Mouse (Mus musculus) liver, embryonic 14.5 days (tissue): ENCODE measurements around the gene Hadha.

ENCODE experiments used
- CTCF ChIP-seq: IDR thresholded peaks from 2 replicates; pipeline ENCODE4 v1.5.1; 2016; ENCODE audit warnings: antibody characterized with exemption, low read depth, control low read depth
- EP300 ChIP-seq: IDR thresholded peaks from 2 replicates; pipeline ENCODE4 v1.6.1; 2016; ENCODE audit warnings: antibody characterized with exemption, low read depth

- TF ChIP-seq EP300: no peak
- no peak for TF ChIP-seq CTCF
Measured at GRCm38 (mm10) chr5:30120106-30120505, 34.9 kb downstream of the Hadha start.
